Mouse (Mus musculus) kidney, adult 2 months (tissue): ENCODE results near the gene Ccdc107.

ENCODE experiments used
- CTCF ChIP-seq: fragments of 200-500 bp; conservative IDR thresholded peaks from 2 replicates; pipeline ENCODE4 v1.5.1; 2011; ENCODE audit warnings: low read depth, mild to moderate bottlenecking, control low read depth, low read length, moderate library complexity, mixed read lengths; ENCODE audit not compliant: insufficient read depth, insufficient read length
- POLR2A ChIP-seq: fragments of 200-500 bp; IDR thresholded peaks from one replicate; pipeline ENCODE4 v1.6.1; 2011; ENCODE audit warnings: low read depth, low read length, control low read depth

DNA sequence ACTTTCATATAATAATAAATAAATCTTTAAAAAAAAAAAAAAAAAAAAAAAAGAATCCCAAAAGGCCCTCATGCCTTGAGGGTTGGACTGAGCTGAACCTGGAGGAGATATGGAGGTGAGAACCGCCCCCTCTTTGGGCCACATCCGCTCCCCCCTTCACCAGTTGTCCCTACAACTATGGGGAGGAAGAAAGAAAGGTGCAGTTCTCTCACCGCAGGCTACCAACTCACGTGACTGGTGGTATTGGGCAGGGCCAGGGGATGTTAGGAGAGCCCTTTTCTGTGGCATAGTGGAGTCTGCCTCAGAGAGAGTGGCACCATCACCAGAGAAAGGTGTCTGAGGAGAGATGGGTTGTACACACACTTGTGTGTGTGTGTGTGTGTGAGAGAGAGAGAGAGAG lies 36.2 kb upstream of the Ccdc107 start:
- TF ChIP-seq CTCF, result no peak
- TF ChIP-seq POLR2A, result no peak
